Mouse (Mus musculus): ENCODE results near the gene Gpr87. TPM values are rescaled to one million over a fixed set of nuclear protein-coding genes. Genes with fewer than 3 reads are reported as not detected.
"Not testable (repeated sequence)": the region's sequence is repeated elsewhere in the genome, so short reads cannot be mapped to it uniquely, and the experiment has no call there.

Gpr87 gene
- polyA plus RNA-seq, 1 experiment from 2014 or later = 0.26 TPM

- Histone ChIP-seq H3K27ac (no peak overlapping the region), H3K9ac (no peak overlapping the region), H3K9me3 (no peaks in the 10 kb centered on the region), H3K4me2 (no peak overlapping the region), H3K27me3 (replicated peaks) (no peaks in the 10 kb centered on the region), H3K4me3 (no peak overlapping the region), H3K4me1 (no peaks in the 10 kb centered on the region), H3K36me3 (replicated peaks) (no peaks in the 10 kb centered on the region)
- no peak for ATAC-seq (replicated peaks)
- 97% methylated on average over 2 of the region's 2 CpGs for WGBS
Measured at GRCm38 (mm10) chr3:59150624-59151023, 44.3 kb downstream of the Gpr87 start.

- Histone ChIP-seq H3K36me3 (replicated peaks) (no peaks in the 10 kb centered on the region), H3K9ac (no peak overlapping the region), H3K4me2 (no peak overlapping the region), H3K4me3 (no peak overlapping the region), H3K27me3 (replicated peaks) (no peaks in the 10 kb centered on the region), H3K9me3 (no peaks in the 10 kb centered on the region), H3K4me1 (no peaks in the 10 kb centered on the region), H3K27ac (no peak overlapping the region)
- no peak for ATAC-seq (replicated peaks)
Measured at GRCm38 (mm10) chr3:59149646-59150045, 45.3 kb downstream of the Gpr87 start.

GRCm38 (mm10) chr3:59145194-59145593 is 49.7 kb downstream of the Gpr87 start:
- WGBS = 80% methylated on average over 5 of the region's 5 CpGs
- H3K27me3 ChIP-seq (replicated peaks) = no peaks in the 10 kb centered on the region

GRCm38 (mm10) chr3:59141507-59142305 is 53.2 kb downstream of the Gpr87 start:
- no peaks in the 10 kb centered on the region for H3K9me3 ChIP-seq
- ATAC-seq (replicated peaks) = no peak
- H3K27ac ChIP-seq = no peak overlapping the region
- H3K4me1 ChIP-seq = no peaks in the 10 kb centered on the region
- H3K4me3 ChIP-seq = no peak overlapping the region
- WGBS = 72% methylated on average over 8 of the region's 8 CpGs
- H3K27me3 ChIP-seq (replicated peaks) = no peaks in the 10 kb centered on the region
- H3K4me2 ChIP-seq = no peak overlapping the region
- no peak overlapping the region for H3K9ac ChIP-seq
- H3K36me3 ChIP-seq (replicated peaks) = no peaks in the 10 kb centered on the region

More at GRCm38 (mm10) chr3:59145194-59145593, 49.7 kb downstream of the Gpr87 start:
- Histone ChIP-seq H3K9ac (no peak overlapping the region), H3K4me3 (no peak overlapping the region), H3K4me2 (no peak overlapping the region), H3K27ac (no peak overlapping the region), H3K36me3 (replicated peaks) (no peaks in the 10 kb centered on the region), H3K4me1 (no peaks in the 10 kb centered on the region), H3K9me3 (no peaks in the 10 kb centered on the region)
- ATAC-seq (replicated peaks) = no peak

- not testable (repeated sequence) for H3K27me3 ChIP-seq (replicated peaks); H3K4me2 ChIP-seq; ATAC-seq (replicated peaks); H3K4me3 ChIP-seq; H3K36me3 ChIP-seq (replicated peaks); H3K9ac ChIP-seq; H3K4me1 ChIP-seq; H3K9me3 ChIP-seq; H3K27ac ChIP-seq
- 93% methylated on average over 4 of the region's 4 CpGs for WGBS
Measured at GRCm38 (mm10) chr3:59140941-59141340, 54.0 kb downstream of the Gpr87 start.

GRCm38 (mm10) chr3:59140115-59140514 is 54.8 kb downstream of the Gpr87 start:
- no peaks in the 10 kb centered on the region for H3K27me3 ChIP-seq (replicated peaks)
- no peaks in the 10 kb centered on the region for H3K4me1 ChIP-seq
- no peak overlapping the region for H3K4me2 ChIP-seq

GRCm38 (mm10) chr3:59139651-59140051 is 55.3 kb downstream of the Gpr87 start:
- Histone ChIP-seq H3K4me3 (no peak overlapping the region), H3K9me3 (no peaks in the 10 kb centered on the region), H3K36me3 (replicated peaks) (no peaks in the 10 kb centered on the region), H3K27ac (no peak overlapping the region), H3K27me3 (replicated peaks) (no peaks in the 10 kb centered on the region), H3K4me1 (no peaks in the 10 kb centered on the region), H3K4me2 (no peak overlapping the region), H3K9ac (no peak overlapping the region)
- no peak for ATAC-seq (replicated peaks)

More at GRCm38 (mm10) chr3:59140115-59140514, 54.8 kb downstream of the Gpr87 start:
- ATAC-seq (replicated peaks) = no peak
- no peak overlapping the region for H3K27ac ChIP-seq
- H3K9ac ChIP-seq = no peak overlapping the region
- no peaks in the 10 kb centered on the region for H3K36me3 ChIP-seq (replicated peaks)
- no peak overlapping the region for H3K4me3 ChIP-seq
- WGBS = 77% methylated on average over 2 of the region's 2 CpGs
- no peaks in the 10 kb centered on the region for H3K9me3 ChIP-seq

- ATAC-seq (replicated peaks) = no peak
- H3K4me2 ChIP-seq = no peak overlapping the region
- no peaks in the 10 kb centered on the region for H3K4me1 ChIP-seq
- no peak overlapping the region for H3K9ac ChIP-seq
- 80% methylated on average over 12 of the region's 12 CpGs for WGBS
- H3K4me3 ChIP-seq = no peak overlapping the region
- H3K27me3 ChIP-seq (replicated peaks) = no peaks in the 10 kb centered on the region
- no peak overlapping the region for H3K27ac ChIP-seq
- H3K36me3 ChIP-seq (replicated peaks) = no peaks in the 10 kb centered on the region
- H3K9me3 ChIP-seq = no peaks in the 10 kb centered on the region
Measured at GRCm38 (mm10) chr3:59138946-59139468, 55.9 kb downstream of the Gpr87 start.

GRCm38 (mm10) chr3:59135911-59136653 is 58.8 kb downstream of the Gpr87 start:
- no peak overlapping the region for H3K9ac ChIP-seq
- H3K27me3 ChIP-seq (replicated peaks) = no peaks in the 10 kb centered on the region
- no peaks in the 10 kb centered on the region for H3K4me1 ChIP-seq
- WGBS = 76% methylated on average over 5 of the region's 5 CpGs
- H3K4me3 ChIP-seq = no peak overlapping the region
- no peak overlapping the region for H3K27ac ChIP-seq
- H3K9me3 ChIP-seq = no peaks in the 10 kb centered on the region
- peak; percentile 65; the same call in 1 of the 2 replicates for ATAC-seq (replicated peaks)
- no peak overlapping the region for H3K4me2 ChIP-seq
- no peaks in the 10 kb centered on the region for H3K36me3 ChIP-seq (replicated peaks)

GRCm38 (mm10) chr3:59133189-59133588 is 61.7 kb downstream of the Gpr87 start:
- H3K4me1 ChIP-seq = no peaks in the 10 kb centered on the region

GRCm38 (mm10) chr3:59131966-59132365 is 62.9 kb downstream of the Gpr87 start:
- Histone ChIP-seq H3K27me3 (replicated peaks) (no peaks in the 10 kb centered on the region), H3K4me3 (no peak overlapping the region), H3K27ac (no peak overlapping the region), H3K9me3 (no peaks in the 10 kb centered on the region), H3K4me2 (no peak overlapping the region), H3K4me1 (no peaks in the 10 kb centered on the region), H3K9ac (no peak overlapping the region), H3K36me3 (replicated peaks) (no peaks in the 10 kb centered on the region)
- WGBS = 91% methylated on average over 4 of the region's 4 CpGs
- no peak for ATAC-seq (replicated peaks)

More at GRCm38 (mm10) chr3:59133189-59133588, 61.7 kb downstream of the Gpr87 start:
- H3K4me3 ChIP-seq = no peak overlapping the region
- H3K9ac ChIP-seq = no peak overlapping the region
- no peak overlapping the region for H3K27ac ChIP-seq
- H3K27me3 ChIP-seq (replicated peaks) = no peaks in the 10 kb centered on the region
- no peaks in the 10 kb centered on the region for H3K9me3 ChIP-seq
- WGBS = 87% methylated on average over 5 of the region's 5 CpGs
- no peak overlapping the region for H3K4me2 ChIP-seq
- ATAC-seq (replicated peaks) = no peak
- no peaks in the 10 kb centered on the region for H3K36me3 ChIP-seq (replicated peaks)

- Histone ChIP-seq H3K9me3 (no peaks in the 10 kb centered on the region), H3K36me3 (replicated peaks) (no peaks in the 10 kb centered on the region), H3K27me3 (replicated peaks) (no peaks in the 10 kb centered on the region), H3K27ac (no peak overlapping the region), H3K9ac (no peak overlapping the region), H3K4me2 (no peak overlapping the region), H3K4me1 (no peaks in the 10 kb centered on the region), H3K4me3 (no peak overlapping the region)
- WGBS = 81% methylated on average over 4 of the region's 4 CpGs
- ATAC-seq (replicated peaks) = no peak
Measured at GRCm38 (mm10) chr3:59131081-59131480, 63.8 kb downstream of the Gpr87 start.
